Mouse (Mus musculus) intestine, embryonic 14.5 days (tissue): Measurements from ENCODE around the gene Pacrg. TPM values are rescaled to one million over a fixed set of nuclear protein-coding genes. Genes with fewer than 3 reads are reported as not detected.

Experiments
- ATAC-seq: fragments of 200-750 bp; cut with Nextera tagmentation; replicated peaks from 2 replicates; pipeline ENCODE4 v1.8.0; 2017; ENCODE audit warnings: low read depth, moderate number of reproducible peaks, moderate TSS enrichment, moderate library complexity; ENCODE audit not compliant: low FRiP score, low TSS enrichment
- DNase-seq: peaks from one replicate; pipeline ENCODE4 v3.0.0-alpha.2; 2018; ENCODE audit warnings: low spot score
- H3K27ac ChIP-seq: fragments of 300-500 bp; sonication (generic); 2 replicates; pipeline ENCODE4 v1.5.1; 2014; ENCODE audit warnings: low read depth, mild to moderate bottlenecking, control low read depth
- H3K27me3 ChIP-seq: fragments of 300-500 bp; sonication (generic); replicated peaks from 2 replicates; pipeline ENCODE4 v1.6.1; 2014; ENCODE audit warnings: low read length, control low read depth; ENCODE audit not compliant: control insufficient read depth, insufficient read depth
- H3K36me3 ChIP-seq: fragments of 300-500 bp; sonication (generic); 2 replicates; pipeline ENCODE4 v1.6.1; 2014; ENCODE audit warnings: low read length, control low read depth; ENCODE audit not compliant: control insufficient read depth, insufficient read depth
- H3K4me1 ChIP-seq: fragments of 300-500 bp; sonication (generic); replicated peaks from 2 replicates; pipeline ENCODE4 v1.6.1; 2014; ENCODE audit warnings: low read length, control low read depth, mixed read lengths; ENCODE audit not compliant: control insufficient read depth, insufficient read depth
- H3K4me2 ChIP-seq: fragments of 300-500 bp; sonication (generic); 2 replicates; pipeline ENCODE4 v1.6.1; 2014; ENCODE audit warnings: low read length
- H3K4me3 ChIP-seq: fragments of 300-500 bp; sonication (generic); 2 replicates; pipeline ENCODE4 v1.5.1; 2014; ENCODE audit warnings: low read depth, low read length, control low read depth, mixed read lengths
- H3K9ac ChIP-seq: fragments of 300-500 bp; sonication (generic); 2 replicates; pipeline ENCODE4 v1.6.1; 2014; ENCODE audit warnings: mild to moderate bottlenecking, low read length
- H3K9me3 ChIP-seq: fragments of 300-500 bp; sonication (generic); 2 replicates; pipeline ENCODE4 v1.6.1; 2016; ENCODE audit warnings: low read length, control low read depth; ENCODE audit not compliant: control insufficient read depth
- WGBS: fragments of 180-500 bp; shearing (Covaris S2); extraction: QIAGEN DNeasy Blood & Tissue Kit; methylation state at CpG from one replicate; pipeline ENCODE4 v1.1.7; 2014; 5-methylcytosine and 5-hydroxymethylcytosine counted together
- polyA plus RNA-seq: library from polyadenylated mRNA; unstranded; fragments of >200 nt; fragmentation: Nextera tagmentation; extraction: Ambion mirVana; gene quantifications from 2 replicates; pipeline ENCODE4 v1.2.1, GENCODE M21; 2014

The Pacrg gene
- polyA plus RNA-seq, 1 experiment from 2014 or later: 1.1 TPM

DNA sequence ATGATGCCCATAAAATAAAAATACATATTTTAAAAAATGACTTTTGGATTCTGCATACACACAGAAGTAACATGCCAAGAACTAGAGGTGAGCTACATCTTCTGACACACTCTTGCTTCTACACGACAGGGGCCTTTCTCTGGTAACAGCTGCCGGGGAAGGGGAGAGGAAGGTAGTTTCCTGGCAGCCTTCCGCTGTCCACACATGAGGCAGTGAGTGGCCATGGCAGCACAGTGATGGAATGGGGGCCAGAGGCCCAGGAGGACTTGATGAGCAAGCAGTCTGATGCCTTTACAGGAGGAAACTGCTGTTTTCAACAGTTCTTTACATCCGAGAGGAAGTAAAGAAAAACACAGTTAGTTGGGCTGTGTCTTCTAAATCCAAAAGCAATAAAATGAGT is 409.3 kb downstream of the Pacrg start:
- no peak overlapping the region for H3K9ac ChIP-seq
- H3K4me3 ChIP-seq: no peak overlapping the region
- no peaks in the 10 kb centered on the region for H3K27me3 ChIP-seq
- no peaks in the 10 kb centered on the region for H3K9me3 ChIP-seq
- 70% methylated on average over 4 of the region's 4 CpGs for WGBS
- DNase-seq: no peak
- no peaks in the 10 kb centered on the region for H3K36me3 ChIP-seq
- no peaks in the 10 kb centered on the region for H3K4me1 ChIP-seq
- no peak for ATAC-seq
- H3K4me2 ChIP-seq: no peak overlapping the region
- H3K27ac ChIP-seq: no peak overlapping the region

DNA sequence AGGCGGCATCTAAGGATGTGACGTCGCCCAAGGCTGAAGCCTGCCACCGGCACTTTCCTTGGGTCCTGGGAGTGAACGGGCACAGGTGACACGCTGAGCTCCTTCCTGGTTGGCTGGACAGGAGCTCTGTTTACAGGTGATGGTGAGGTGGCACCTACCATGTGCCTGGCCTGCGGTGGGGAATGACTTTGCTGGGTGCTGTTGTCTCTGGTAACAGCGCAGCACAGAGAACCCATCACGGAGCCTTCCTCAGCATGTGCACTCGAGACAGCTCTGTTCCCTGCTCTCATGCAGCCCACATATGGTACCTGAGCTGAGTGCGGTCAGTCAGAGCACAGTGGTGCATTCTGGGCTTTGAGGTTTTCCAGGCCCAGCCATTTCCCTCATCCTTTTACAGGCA is 410.7 kb downstream of the Pacrg start:
- H3K27me3 ChIP-seq: no peaks in the 10 kb centered on the region
- H3K4me1 ChIP-seq: no peaks in the 10 kb centered on the region
- DNase-seq: no peak
- no peak for ATAC-seq
- H3K9me3 ChIP-seq: no peaks in the 10 kb centered on the region
- no peaks in the 10 kb centered on the region for H3K36me3 ChIP-seq
- H3K9ac ChIP-seq: no peak overlapping the region
- WGBS: 84% methylated on average over 11 of the region's 11 CpGs
- no peak overlapping the region for H3K4me3 ChIP-seq
- no peak overlapping the region for H3K27ac ChIP-seq
- H3K4me2 ChIP-seq: no peak overlapping the region

DNA sequence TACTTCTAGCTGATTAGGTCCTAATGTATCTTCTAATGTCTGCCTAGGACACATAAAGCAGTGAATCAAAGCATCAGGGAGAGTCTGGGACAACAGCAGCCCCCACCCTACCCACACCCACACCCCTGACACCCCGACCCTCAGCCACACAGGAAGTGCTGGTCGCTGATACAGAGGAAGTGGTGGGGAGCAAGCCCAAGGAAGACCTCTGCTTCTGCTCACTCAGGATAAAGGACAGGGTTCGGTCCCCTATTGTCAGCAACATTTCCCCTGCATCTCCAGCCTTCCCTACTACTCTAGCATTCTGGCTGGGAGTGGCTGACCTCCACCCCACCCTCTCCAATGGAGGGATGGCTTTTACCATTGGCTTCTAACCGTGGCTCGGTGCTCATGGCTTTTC is 414.8 kb downstream of the Pacrg start:
- no peaks in the 10 kb centered on the region for H3K4me1 ChIP-seq

DNA sequence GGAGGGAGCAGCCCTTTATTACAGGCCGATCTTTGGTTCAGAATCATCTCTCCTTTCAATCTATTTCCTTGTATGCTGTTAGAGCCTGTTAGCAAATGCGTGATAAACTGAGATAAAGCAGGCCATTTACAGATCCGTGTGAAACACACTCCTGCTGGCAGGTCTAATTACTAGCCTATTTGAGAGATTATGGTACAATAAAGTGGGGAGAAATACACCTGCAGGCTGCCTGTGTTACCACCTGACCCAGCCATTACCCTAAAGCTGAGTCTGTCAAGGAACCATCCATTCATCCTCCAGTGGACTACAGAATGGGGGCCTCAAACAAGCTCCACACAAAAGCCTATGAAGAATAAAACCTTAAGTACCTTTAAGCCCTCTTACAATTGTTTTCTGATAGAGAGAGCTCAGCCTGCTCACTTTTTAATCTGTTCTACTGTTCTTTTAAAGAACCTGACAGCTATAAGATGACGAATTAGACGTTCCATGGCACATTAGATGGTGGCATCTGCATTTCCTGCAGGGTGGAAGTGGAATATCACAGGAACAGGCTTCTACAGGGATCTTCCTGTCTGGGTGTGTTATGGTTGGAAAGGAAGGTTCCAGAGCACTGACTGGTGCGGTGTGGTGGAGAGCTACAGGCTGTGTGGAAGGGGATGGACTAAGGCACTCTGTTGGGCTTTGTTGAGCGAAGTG is 422.4 kb downstream of the Pacrg start:
- H3K9me3 ChIP-seq: no peaks in the 10 kb centered on the region
- peak; percentile 68; the same call in 1 of the 2 replicates for ATAC-seq
- H3K4me3 ChIP-seq: no peak overlapping the region
- H3K9ac ChIP-seq: no peak overlapping the region
- no peaks in the 10 kb centered on the region for H3K36me3 ChIP-seq
- 76% methylated on average over 7 of the region's 7 CpGs for WGBS
- 0 out of 2 replicates have a peak, but pooled peaks cover 2% of the 10 kb centered on the region for H3K4me1 ChIP-seq
- no peak for DNase-seq
- H3K4me2 ChIP-seq: no peak overlapping the region
- no peak overlapping the region for H3K27ac ChIP-seq
- no peaks in the 10 kb centered on the region for H3K27me3 ChIP-seq

More for the DNA sequence above, 414.8 kb downstream of the Pacrg start:
- no peak for ATAC-seq
- no peak overlapping the region for H3K4me3 ChIP-seq
- H3K9ac ChIP-seq: no peak overlapping the region
- 76% methylated on average over 5 of the region's 5 CpGs for WGBS
- no peaks in the 10 kb centered on the region for H3K9me3 ChIP-seq
- H3K36me3 ChIP-seq: no peaks in the 10 kb centered on the region
- H3K4me2 ChIP-seq: no peak overlapping the region
- no peaks in the 10 kb centered on the region for H3K27me3 ChIP-seq
- no peak overlapping the region for H3K27ac ChIP-seq
- DNase-seq: no peak

DNA sequence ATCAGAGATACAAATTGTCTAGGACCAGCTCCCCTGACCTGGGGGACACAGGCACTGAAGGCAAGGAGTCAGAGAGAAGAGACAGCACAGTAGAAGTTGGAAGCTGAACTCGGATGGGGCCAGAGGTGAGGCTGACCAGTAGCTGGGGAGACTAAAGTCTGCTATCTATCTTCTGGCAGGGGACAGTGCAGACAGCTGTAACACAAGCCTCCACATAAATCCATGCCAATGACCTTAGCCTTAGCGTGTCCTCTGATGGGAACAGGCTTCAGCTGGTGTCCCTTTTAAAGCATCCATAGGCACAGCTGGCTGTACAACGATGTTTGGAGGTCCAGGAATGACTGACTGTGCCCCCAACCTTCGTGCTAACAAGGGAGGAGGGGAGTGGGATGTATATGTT is 423.1 kb downstream of the Pacrg start:
- Histone ChIP-seq H3K27me3 (no peaks in the 10 kb centered on the region), H3K9ac (no peak overlapping the region), H3K4me1 (0 out of 2 replicates have a peak, but pooled peaks cover 2% of the 10 kb centered on the region), H3K4me3 (no peak overlapping the region), H3K27ac (no peak overlapping the region), H3K4me2 (no peak overlapping the region), H3K9me3 (no peaks in the 10 kb centered on the region), H3K36me3 (no peaks in the 10 kb centered on the region)
- ATAC-seq (no peak), DNase-seq (no peak)
- 44% methylated on average over 4 of the region's 4 CpGs for WGBS

DNA sequence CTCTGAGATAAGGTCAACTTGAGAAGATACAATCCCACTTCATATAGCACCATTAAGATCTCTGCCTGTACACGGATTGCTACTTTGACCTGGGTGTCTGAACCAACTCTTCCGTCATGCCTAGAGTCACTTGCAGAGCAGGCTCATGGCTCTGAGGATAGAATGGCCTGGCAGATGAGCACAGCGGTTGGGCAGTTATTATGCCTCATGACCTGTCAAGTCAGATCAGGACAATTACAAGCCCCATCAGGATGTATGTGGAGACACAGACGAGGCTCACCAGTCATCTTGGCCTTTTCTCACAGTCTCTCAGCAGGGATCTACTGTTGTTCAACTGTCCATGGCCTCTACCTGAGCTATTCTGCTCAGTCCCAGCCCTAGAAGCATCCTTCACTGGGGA is 424.0 kb downstream of the Pacrg start:
- DNase-seq (no peak), ATAC-seq (no peak)
- H3K4me3 ChIP-seq: no peak overlapping the region
- no peak overlapping the region for H3K27ac ChIP-seq
- H3K9me3 ChIP-seq: no peaks in the 10 kb centered on the region
- H3K9ac ChIP-seq: no peak overlapping the region
- H3K36me3 ChIP-seq: no peaks in the 10 kb centered on the region
- H3K4me2 ChIP-seq: no peak overlapping the region
- no peaks in the 10 kb centered on the region for H3K27me3 ChIP-seq
- H3K4me1 ChIP-seq: 0 out of 2 replicates have a peak, but pooled peaks cover 2% of the 10 kb centered on the region
- 94% methylated on average over 4 of the region's 4 CpGs for WGBS

DNA sequence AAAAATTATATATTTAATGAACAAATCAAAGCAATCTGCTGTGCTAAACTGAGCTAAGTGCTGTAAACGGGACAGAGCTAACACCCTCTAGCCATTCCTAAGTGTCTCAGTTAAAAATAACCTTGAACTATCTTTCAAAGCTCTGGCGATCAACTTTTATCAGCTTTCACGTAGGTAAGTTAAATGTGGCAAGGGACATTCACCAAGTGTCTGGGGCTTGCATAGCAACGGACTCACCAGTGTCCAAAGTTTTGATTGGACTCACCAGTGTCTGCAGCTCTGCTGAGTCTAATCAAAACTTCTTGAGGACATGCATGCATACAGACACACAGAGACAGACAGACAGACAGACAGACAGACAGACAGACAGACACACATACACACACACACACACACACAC is 425.7 kb downstream of the Pacrg start:
- no peaks in the 10 kb centered on the region for H3K36me3 ChIP-seq
- DNase-seq (no peak), ATAC-seq (no peak)
- H3K4me3 ChIP-seq: no peak overlapping the region
- H3K27ac ChIP-seq: no peak overlapping the region
- H3K9me3 ChIP-seq: no peaks in the 10 kb centered on the region
- H3K9ac ChIP-seq: no peak overlapping the region
- H3K4me2 ChIP-seq: no peak overlapping the region
- 0 out of 2 replicates have a peak, but pooled peaks cover 2% of the 10 kb centered on the region for H3K4me1 ChIP-seq
- H3K27me3 ChIP-seq: no peaks in the 10 kb centered on the region
- 72% methylated on average over 4 of the region's 4 CpGs for WGBS

DNA sequence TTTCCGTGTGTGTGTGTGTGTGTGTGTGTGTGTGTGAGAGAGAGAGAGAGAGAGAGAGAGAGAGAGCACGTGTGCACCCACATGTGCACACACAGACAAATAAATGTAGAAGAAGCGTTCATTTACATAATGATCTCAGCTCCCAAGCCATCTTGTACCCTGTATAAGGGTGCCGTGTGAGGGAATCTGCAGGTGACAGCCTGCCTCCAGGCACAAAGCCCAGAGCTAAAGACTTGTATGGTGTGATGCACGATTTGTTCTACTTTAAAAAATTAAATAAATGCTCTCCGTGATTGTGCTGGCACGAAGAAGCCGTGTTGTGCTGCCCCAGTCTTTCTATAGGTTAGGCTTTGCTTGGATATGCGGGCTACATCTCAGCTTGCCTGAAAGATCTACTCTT is 426.2 kb downstream of the Pacrg start:
- H3K9ac ChIP-seq: no peak overlapping the region
- no peak overlapping the region for H3K4me3 ChIP-seq
- no peaks in the 10 kb centered on the region for H3K27me3 ChIP-seq
- WGBS: 90% methylated on average over 9 of the region's 9 CpGs
- 0 out of 2 replicates have a peak, but pooled peaks cover 2% of the 10 kb centered on the region for H3K4me1 ChIP-seq
- ATAC-seq (no peak), DNase-seq (no peak)
- H3K36me3 ChIP-seq: no peaks in the 10 kb centered on the region
- H3K9me3 ChIP-seq: no peaks in the 10 kb centered on the region
- no peak overlapping the region for H3K27ac ChIP-seq
- no peak overlapping the region for H3K4me2 ChIP-seq
